Mouse (Mus musculus) MEL (cell line): ENCODE results near the gene Pip5k1a.

ENCODE experiments used
- BHLHE40 ChIP-seq: IDR thresholded peaks from 2 replicates; pipeline ENCODE4 v1.6.1; 2012; ENCODE audit warnings: low read depth, mild to moderate bottlenecking, inconsistent platforms, low read length, improper control_type of control experiment, borderline replicate concordance
- MAZ ChIP-seq: IDR thresholded peaks from 2 replicates; pipeline ENCODE4 v1.6.1; 2012; ENCODE audit warnings: low read depth, mild to moderate bottlenecking, inconsistent platforms, low read length, improper control_type of control experiment
- POLR2A ChIP-seq, 2 experiments: IDR thresholded peaks; 2 replicates each; pipeline ENCODE4 v1.6.1; 2011 to 2012; ENCODE audit warnings: low read length in 2 of 2, mild to moderate bottlenecking in 2 of 2, control low read depth in 1 of 2, improper control_type of control experiment in 1 of 2, low read depth in 1 of 2, moderate library complexity in 1 of 2; ENCODE audit not compliant: control insufficient read depth in 1 of 2, insufficient read depth in 1 of 2, poor library complexity in 1 of 2

DNA sequence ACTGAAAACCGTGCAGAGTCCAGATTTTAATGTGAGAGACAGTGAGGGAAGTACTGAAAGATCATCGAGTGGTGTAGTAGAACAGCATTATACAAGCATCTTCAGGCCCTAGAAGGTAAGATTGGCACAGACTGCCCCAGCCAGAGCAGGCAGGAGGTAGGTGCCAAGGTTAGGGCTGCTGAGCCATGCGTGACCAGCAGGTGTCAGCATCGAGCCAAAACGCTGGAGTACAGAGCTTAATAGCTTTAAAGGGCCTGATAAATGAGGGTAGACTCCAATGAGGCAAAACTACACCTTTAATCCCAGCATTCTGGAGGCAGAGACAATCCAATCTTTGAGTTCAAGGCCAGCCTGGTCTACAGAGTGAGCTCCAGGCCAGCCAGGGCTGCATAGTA, 35.9 kb upstream of the Pip5k1a start:
- TF ChIP-seq MAZ = no peak
- no peak for TF ChIP-seq BHLHE40
- TF ChIP-seq POLR2A (IDR thresholded peaks at IDR 0.05; ENCODE audit: control insufficient read depth in 1 of 2, insufficient read depth in 1 of 2, low read depth in 1 of 2, low read length in 2 of 2, poor library complexity in 1 of 2) = no peak
